Mouse (Mus musculus): ENCODE data around the gene Pde7b.

DNA sequence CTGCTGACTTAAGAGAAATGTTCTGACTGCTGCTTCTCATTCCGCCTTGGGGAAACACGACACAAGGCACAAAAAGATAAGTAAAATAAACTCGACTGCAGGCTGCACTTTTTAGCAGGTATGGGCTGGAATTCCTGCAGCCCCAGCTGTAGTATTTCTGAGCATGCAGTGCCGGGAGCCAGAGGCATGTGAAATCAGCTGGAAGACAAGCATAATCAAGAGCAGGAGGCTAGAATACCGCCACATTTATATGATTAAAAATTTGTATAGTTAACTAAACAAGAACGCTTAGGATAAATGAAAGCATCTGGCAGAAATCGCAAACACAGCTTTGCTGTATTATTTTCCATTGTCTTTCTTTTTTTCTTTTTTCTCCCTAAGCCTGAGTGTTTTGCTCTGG lies 168.4 kb downstream of the Pde7b start:
- TF ChIP-seq CTCF (IDR thresholded peaks at IDR 0.05; ENCODE audit: low read depth): no peak
- TF ChIP-seq EP300 (IDR thresholded peaks at IDR 0.05; ENCODE audit: low read depth): no peak
